Mouse (Mus musculus) right cerebral cortex, postnatal 25 days (tissue): ENCODE results near the gene Olfr672.
"Not testable (repeated sequence)": the region's sequence is repeated elsewhere in the genome, so short reads cannot be mapped to it uniquely, and the experiment has no call there.

Source experiments
- DNase-seq: peaks from one replicate; pipeline ENCODE4 v3.0.0; 2022

Olfr672 gene

GRCm38 (mm10) chr7:105001929-105002328 is at the start of gene Olfr672:
Gene Olfr672, minus strand, starts transcription at chr7:105002029.
- no peak for DNase-seq

- not testable (repeated sequence) for DNase-seq
Measured at GRCm38 (mm10) chr7:105033836-105034235, 32.0 kb upstream of the Olfr672 start.

- DNase-seq, result no peak
Measured at GRCm38 (mm10) chr7:105032398-105032797, 30.6 kb upstream of the Olfr672 start, which contains the start of gene Olfr676. Gene Olfr676, plus strand, starts transcription at chr7:105032698.

- no peak for DNase-seq
Measured at GRCm38 (mm10) chr7:105028360-105028759, 26.5 kb upstream of the Olfr672 start, which contains the start of gene Olfr675. Gene Olfr675, minus strand, starts transcription at chr7:105028460.

- no peak for DNase-seq
Measured at GRCm38 (mm10) chr7:105022530-105022929, 20.7 kb upstream of the Olfr672 start.

GRCm38 (mm10) chr7:104979026-104979425 is 22.8 kb downstream of the Olfr672 start, which contains the start of gene Olfr671:
Gene Olfr671, minus strand, starts transcription at chr7:104979126.
- no peak for DNase-seq

- DNase-seq, result not testable (repeated sequence)
Measured at GRCm38 (mm10) chr7:104972507-104972906, 29.3 kb downstream of the Olfr672 start.

- DNase-seq, result no peak
Measured at GRCm38 (mm10) chr7:104962520-104962919, 39.3 kb downstream of the Olfr672 start, which contains the start of gene Olfr670. Gene Olfr670, minus strand, starts transcription at chr7:104962620.

GRCm38 (mm10) chr7:104950234-104950633 is 51.6 kb downstream of the Olfr672 start:
- not testable (repeated sequence) for DNase-seq
